Mouse (Mus musculus): ENCODE measurements around the gene Tbc1d7. TPM values are rescaled to one million over a fixed set of nuclear protein-coding genes. Genes with fewer than 3 reads are reported as not detected.

Tbc1d7 gene
- polyA plus RNA-seq, 2 experiments: 4.7 to 12.6 TPM

GRCm38 (mm10) chr13:43102943-43103342, 68.4 kb downstream of the Tbc1d7 start:
- DNase-seq (ENCODE audit: low read depth in 3 of 3, low spot score in 3 of 3) (no peak), ATAC-seq (ENCODE audit: insufficient read depth) (no peak)
- H3K4me3 ChIP-seq (ENCODE audit: insufficient read depth in 1 of 2, low read depth in 2 of 2, low read length in 2 of 2): no peak overlapping the region
- H3K27me3 ChIP-seq (ENCODE audit: control insufficient read depth, insufficient read depth, low read length): no peaks in the 10 kb centered on the region
- no peak overlapping the region for H3K27ac ChIP-seq
- H3K9ac ChIP-seq (replicated peaks): no peak overlapping the region
- no peaks in the 10 kb centered on the region for H3K36me3 ChIP-seq (replicated peaks; ENCODE audit: control insufficient read depth, insufficient read depth, low read depth)
- no peak for TF ChIP-seq EP300 (IDR thresholded peaks at IDR 0.05; ENCODE audit: low read depth)
- no peak for TF ChIP-seq CTCF (IDR thresholded peaks at IDR 0.05; ENCODE audit: low read depth)
- H3K4me1 ChIP-seq (replicated peaks; ENCODE audit: control insufficient read depth in 2 of 2, insufficient read depth in 2 of 2, low read length in 1 of 2): no peaks in the 10 kb centered on the region
- 64% methylated on average over 7 of the region's 7 CpGs for WGBS (ENCODE audit: insufficient replicate concordance)
- no peaks in the 10 kb centered on the region for H3K9me3 ChIP-seq (ENCODE audit: control insufficient read depth, low read length)
- no peak overlapping the region for H3K4me2 ChIP-seq (ENCODE audit: low read depth)

Other genes with a start within 250 kb of the Tbc1d7 start
- 0.41 and 0.50 TPM in 2 replicates for gene Gfod1, start 132.7 kb upstream of the Tbc1d7 start, polyA plus RNA-seq (2012; rRNA removed)
- gene Gfod1, start 132.7 kb upstream of the Tbc1d7 start, polyA plus RNA-seq (2014; fragmentation: Nextera tagmentation; extraction: Ambion mirVana): 0.20 and 0.42 TPM in 2 replicates
- 2.9 and 3.0 TPM in 2 replicates for gene Sirt5, start 194.0 kb upstream of the Tbc1d7 start, polyA plus RNA-seq (2012; rRNA removed)
- gene Sirt5, start 194.0 kb upstream of the Tbc1d7 start, polyA plus RNA-seq (2014; fragmentation: Nextera tagmentation; extraction: Ambion mirVana): 4.1 and 4.4 TPM in 2 replicates
- 37.2 and 84.2 TPM in 2 replicates for gene Nol7, start 226.9 kb upstream of the Tbc1d7 start, polyA plus RNA-seq (2012; rRNA removed)
- 123 and 125 TPM in 2 replicates for gene Nol7, start 226.9 kb upstream of the Tbc1d7 start, polyA plus RNA-seq (2014; fragmentation: Nextera tagmentation; extraction: Ambion mirVana)

All from liver, embryonic 14.5 days (tissue).